Mouse (Mus musculus) liver, adult 2 months (tissue): Measurements from ENCODE around the gene Hhat. TPM values are rescaled to one million over a fixed set of nuclear protein-coding genes. Genes with fewer than 3 reads are reported as not detected.
A peak's percentile ranks its signal among the peaks of the same experiment; 100 is the strongest.

ENCODE experiments used
- DNase-seq: peaks from one replicate; pipeline ENCODE4 v3.0.0-alpha.2; 2011; ENCODE audit warnings: low read depth, low spot score; ENCODE audit errors: extremely low read depth
- H3K27ac ChIP-seq: fragments of 200-500 bp; replicated peaks from 2 replicates; pipeline ENCODE4 v1.5.1; 2012; ENCODE audit warnings: low read depth, mild to moderate bottlenecking, control low read depth, inconsistent platforms, low read length; ENCODE audit not compliant: insufficient read depth
- H3K27me3 ChIP-seq: fragments of 200-500 bp; 2 replicates; pipeline ENCODE4 v1.6.1; 2012; ENCODE audit warnings: mild to moderate bottlenecking, moderate library complexity, low read length, inconsistent platforms; ENCODE audit not compliant: control insufficient read depth, insufficient read depth
- H3K36me3 ChIP-seq: fragments of 200-500 bp; 2 replicates; pipeline ENCODE4 v1.6.1; 2012; ENCODE audit warnings: low read length, inconsistent platforms; ENCODE audit not compliant: control insufficient read depth, insufficient read depth
- H3K4me1 ChIP-seq: fragments of 200-500 bp; 2 replicates; pipeline ENCODE4 v1.6.1; 2011; ENCODE audit warnings: low read length; ENCODE audit not compliant: control insufficient read depth, insufficient read depth
- H3K4me3 ChIP-seq: fragments of 200-500 bp; 2 replicates; pipeline ENCODE4 v1.5.1; 2011; ENCODE audit warnings: low read depth, mild to moderate bottlenecking, control low read depth, low read length, moderate library complexity; ENCODE audit not compliant: insufficient read depth
- H3K79me2 ChIP-seq: fragments of 200-500 bp; 2 replicates; pipeline ENCODE4 v1.6.1; 2012; ENCODE audit warnings: inconsistent platforms, mild to moderate bottlenecking, low read length, moderate library complexity; ENCODE audit not compliant: control insufficient read depth, insufficient read depth
- H3K9ac ChIP-seq: fragments of 200-500 bp; 2 replicates; pipeline ENCODE4 v1.6.1; 2012; ENCODE audit warnings: low read depth, mild to moderate bottlenecking, control low read depth, inconsistent platforms, low read length
- CTCF ChIP-seq: fragments of 200-500 bp; IDR thresholded peaks from 2 replicates; pipeline ENCODE4 v1.5.1; 2011; ENCODE audit warnings: low read depth, low read length, control low read depth
- POLR2A ChIP-seq: fragments of 200-500 bp; IDR thresholded peaks from 2 replicates; pipeline ENCODE4 v1.6.1; 2011; ENCODE audit warnings: low read length, control low read depth; ENCODE audit not compliant: insufficient read depth; ENCODE audit errors: extremely low read depth
- WGBS: fragments of 180-500 bp; shearing (Covaris S2); methylation state at CpG from one replicate; pipeline ENCODE4 v1.1.7; 2018; 5-methylcytosine and 5-hydroxymethylcytosine counted together
- polyA plus RNA-seq: library from polyadenylated mRNA; depleted of rRNA; stranded (reverse); fragments of >200 nt; gene quantifications from 2 replicates; pipeline ENCODE4 v1.2.3, GENCODE M21; 2012; rRNA removed
- total RNA-seq: library from RNA; depleted of rRNA; stranded (reverse); fragments of >200 nt; gene quantifications from 2 replicates; pipeline ENCODE4 v1.2.3, GENCODE M21; 2014; rRNA removed

The Hhat gene
- total and polyA plus RNA-seq, 2 experiments: 1.9 to 2.1 TPM

GRCm38 (mm10) chr1:192450425-192450824 is 320.6 kb downstream of the Hhat start:
- Histone ChIP-seq H3K36me3 (no peaks in the 10 kb centered on the region), H3K27me3 (no peaks in the 10 kb centered on the region), H3K79me2 (no peaks in the 10 kb centered on the region), H3K4me3 (no peak overlapping the region), H3K4me1 (peaks cover 3% of the 10 kb centered on the region; the same call in 1 of the 2 replicates), H3K9ac (no peak overlapping the region), H3K27ac (no peak overlapping the region)
- TF ChIP-seq CTCF: no peak
- no peak for TF ChIP-seq POLR2A
- no peak for DNase-seq

- Histone ChIP-seq H3K27me3 (peaks cover 3% of the 10 kb centered on the region; the same call in 1 of the 2 replicates), H3K79me2 (no peaks in the 10 kb centered on the region), H3K36me3 (no peaks in the 10 kb centered on the region), H3K27ac (no peak overlapping the region), H3K4me1 (peaks cover 3% of the 10 kb centered on the region; the same call in 1 of the 2 replicates), H3K4me3 (no peak overlapping the region), H3K9ac (no peak overlapping the region)
- 51% methylated on average over 4 of the region's 4 CpGs for WGBS
- TF ChIP-seq POLR2A (no peak), CTCF (no peak)
- peak; percentile 72 for DNase-seq
Observed at GRCm38 (mm10) chr1:192449572-192450351, 321.3 kb downstream of the Hhat start.

DNA sequence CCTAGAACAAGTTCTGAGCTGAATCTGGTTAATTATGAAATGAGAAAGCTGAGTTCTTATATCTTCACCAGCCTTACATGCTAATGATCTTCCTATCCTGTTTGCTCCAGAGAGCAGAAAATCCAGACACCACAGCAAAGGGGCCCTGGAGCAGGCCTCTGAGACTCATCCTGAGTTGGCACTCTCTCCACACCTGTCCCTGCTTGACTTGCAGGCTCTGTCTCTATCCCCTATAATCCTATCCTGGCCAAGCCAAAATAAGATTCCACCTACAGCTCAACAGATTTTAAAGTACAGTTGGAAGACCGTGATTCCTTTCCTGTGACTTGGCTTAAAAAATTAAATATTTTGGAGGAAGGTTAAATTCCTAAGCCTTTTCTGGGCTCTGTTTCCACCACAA is 322.5 kb downstream of the Hhat start:
- Histone ChIP-seq H3K4me3 (no peak overlapping the region), H3K27me3 (peaks cover 6% of the 10 kb centered on the region; the same call in 1 of the 2 replicates), H3K36me3 (no peaks in the 10 kb centered on the region), H3K9ac (no peak overlapping the region), H3K27ac (no peak overlapping the region), H3K79me2 (no peaks in the 10 kb centered on the region), H3K4me1 (peaks cover 3% of the 10 kb centered on the region; the same call in 1 of the 2 replicates)
- 87% methylated on average over 1 of the region's 1 CpGs for WGBS
- no peak for DNase-seq
- no peak for TF ChIP-seq CTCF
- no peak for TF ChIP-seq POLR2A

- Histone ChIP-seq H3K36me3 (no peaks in the 10 kb centered on the region), H3K4me3 (no peak overlapping the region), H3K4me1 (peaks cover 3% of the 10 kb centered on the region; the same call in 1 of the 2 replicates), H3K27ac (no peak overlapping the region), H3K27me3 (peaks cover 6% of the 10 kb centered on the region; the same call in 1 of the 2 replicates), H3K79me2 (no peaks in the 10 kb centered on the region), H3K9ac (no peak overlapping the region)
- WGBS: 54% methylated on average over 2 of the region's 2 CpGs
- TF ChIP-seq CTCF: no peak
- no peak for DNase-seq
Observed at GRCm38 (mm10) chr1:192447666-192448065, 323.4 kb downstream of the Hhat start.

Other genes with a start within 250 kb of the Hhat start
- 0.07 TPM in 1 of 2 replicates, not detected in the other for gene Sertad4, start 84.5 kb upstream of the Hhat start, total RNA-seq
- 0.06 and 0.07 TPM in 2 replicates for gene Sertad4, start 84.5 kb upstream of the Hhat start, polyA plus RNA-seq